Mouse (Mus musculus) heart, embryonic 11.5 days (tissue): ENCODE measurements around the gene Pde4d. TPM values are rescaled to one million over a fixed set of nuclear protein-coding genes. Genes with fewer than 3 reads are reported as not detected.
A peak's percentile ranks its signal among the peaks of the same experiment; 100 is the strongest.

Experiments used
- ATAC-seq: fragments of 200-750 bp; cut with Nextera tagmentation; replicated peaks from 2 replicates; pipeline ENCODE4 v1.8.0; 2017; ENCODE audit warnings: moderate library complexity; ENCODE audit not compliant: insufficient number of reproducible peaks, low FRiP score, low TSS enrichment
- H3K27ac ChIP-seq: fragments of 300-500 bp; sonication (generic); 2 replicates; pipeline ENCODE4 v1.5.1; 2014; ENCODE audit warnings: mild to moderate bottlenecking, low read depth, low read length
- H3K27me3 ChIP-seq: fragments of 300-500 bp; sonication (generic); 2 replicates; pipeline ENCODE4 v1.6.1; 2014; ENCODE audit warnings: mild to moderate bottlenecking, low read length, mixed read lengths; ENCODE audit not compliant: control insufficient read depth, insufficient read depth
- H3K36me3 ChIP-seq: fragments of 300-500 bp; sonication (generic); 2 replicates; pipeline ENCODE4 v1.6.1; 2014; ENCODE audit warnings: mild to moderate bottlenecking, low read length, moderate library complexity, mixed read lengths; ENCODE audit not compliant: control insufficient read depth, insufficient read depth
- H3K4me1 ChIP-seq: fragments of 300-500 bp; sonication (generic); 2 replicates; pipeline ENCODE4 v1.6.1; 2014; ENCODE audit warnings: low read length; ENCODE audit not compliant: control insufficient read depth, insufficient read depth
- H3K4me2 ChIP-seq: fragments of 300-500 bp; sonication (generic); 2 replicates; pipeline ENCODE4 v1.6.1; 2014; ENCODE audit warnings: mild to moderate bottlenecking, moderate library complexity
- H3K4me3 ChIP-seq: fragments of 300-500 bp; sonication (generic); 2 replicates; pipeline ENCODE4 v1.5.1; 2014; ENCODE audit warnings: low read depth, low read length
- H3K9ac ChIP-seq: fragments of 300-500 bp; sonication (generic); 2 replicates; pipeline ENCODE4 v1.6.1; 2014; ENCODE audit warnings: mild to moderate bottlenecking, low read depth, low read length, moderate library complexity
- H3K9me3 ChIP-seq: fragments of 300-500 bp; sonication (generic); replicated peaks from 2 replicates; pipeline ENCODE4 v1.6.1; 2016; ENCODE audit warnings: low read length; ENCODE audit not compliant: control insufficient read depth
- WGBS: fragments of 180-500 bp; shearing (Covaris S2); extraction: QIAGEN DNeasy Blood & Tissue Kit; methylation state at CpG from one replicate; pipeline ENCODE4 v1.1.7; 2014; ENCODE audit not compliant: insufficient replicate concordance; 5-methylcytosine and 5-hydroxymethylcytosine counted together
- polyA plus RNA-seq: library from polyadenylated mRNA; unstranded; fragments of >200 nt; fragmentation: Nextera tagmentation; extraction: Ambion mirVana; gene quantifications from 2 replicates; pipeline ENCODE4 v1.2.1, GENCODE M21; 2014

Gene Pde4d
- polyA plus RNA-seq, 1 experiment from 2014 or later = 27.8 TPM

DNA sequence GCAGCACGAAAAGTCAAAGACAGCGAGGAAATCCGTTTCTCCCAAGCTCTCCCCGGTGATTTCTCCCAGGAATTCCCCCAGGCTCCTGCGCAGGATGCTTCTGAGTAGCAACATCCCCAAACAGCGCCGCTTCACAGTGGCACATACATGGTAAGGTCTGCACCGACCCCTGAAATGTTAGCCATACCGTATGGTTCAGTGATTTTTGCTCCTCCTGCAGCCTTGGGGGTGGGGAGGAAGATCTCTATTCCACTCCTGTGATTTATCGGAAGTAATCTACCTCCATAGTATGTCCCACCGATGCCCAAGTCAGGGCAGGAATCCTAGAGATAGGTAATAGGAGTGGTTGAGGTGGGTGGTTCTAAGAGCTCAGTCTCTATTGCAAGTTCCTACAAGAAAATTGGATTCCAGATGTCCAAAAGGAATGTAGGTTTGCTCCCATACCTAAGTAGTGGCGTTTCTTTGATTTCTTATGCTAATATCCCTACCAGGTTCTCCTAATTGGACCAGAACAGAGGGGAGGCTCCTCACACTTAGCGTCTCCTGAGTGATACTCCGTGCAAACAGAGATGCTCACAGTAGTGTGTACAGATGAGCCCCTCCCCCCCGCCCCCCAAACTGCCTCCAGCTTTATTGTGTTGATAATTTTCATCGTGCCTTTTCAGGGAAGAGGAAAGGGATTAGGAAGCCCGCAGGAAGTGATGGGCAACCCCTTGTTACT lies 811.2 kb downstream of the Pde4d start:
- Histone ChIP-seq H3K4me2 (peak overlapping the region; percentile 79), H3K27ac (peak overlapping the region; percentile 85; the same call in 1 of the 2 replicates), H3K9me3 (no peaks in the 10 kb centered on the region), H3K36me3 (no peaks in the 10 kb centered on the region), H3K4me1 (no peaks in the 10 kb centered on the region; the same call in 1 of the 2 replicates), H3K9ac (peak overlapping the region; percentile 81), H3K4me3 (peak overlapping the region; percentile 59), H3K27me3 (no peaks in the 10 kb centered on the region)
- 0 out of 2 replicates have a peak, but pooled peaks have one; percentile 39 for ATAC-seq
- 3% methylated on average over 17 of the region's 17 CpGs for WGBS

DNA sequence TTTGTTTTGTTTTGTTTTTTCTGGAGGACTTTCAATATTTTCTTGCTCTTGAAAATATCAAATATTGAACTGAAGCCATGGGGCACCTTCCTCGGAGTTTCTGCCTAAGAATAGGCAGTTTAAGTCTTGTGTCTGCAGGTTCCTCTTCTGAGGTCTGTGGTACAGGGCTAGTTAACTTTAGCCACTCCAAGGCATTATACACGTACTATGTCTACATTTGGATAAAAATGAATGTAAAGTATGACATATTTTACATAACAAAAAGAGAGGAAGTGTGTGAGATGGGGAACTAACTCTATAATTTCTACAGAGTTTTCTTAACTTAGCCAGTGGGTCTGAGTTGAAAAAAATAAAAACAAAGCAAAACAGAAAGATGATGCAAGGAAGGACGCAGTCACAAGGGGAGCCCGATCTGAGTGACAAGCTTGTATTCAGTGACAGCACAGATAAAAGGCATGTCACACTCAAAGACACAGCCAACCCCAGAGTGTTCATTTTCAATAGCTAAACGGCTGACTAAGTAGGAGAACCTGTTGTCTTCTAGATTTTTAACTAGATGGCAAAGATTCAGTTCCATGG lies 812.0 kb downstream of the Pde4d start:
- H3K9ac ChIP-seq = no peak overlapping the region
- H3K4me3 ChIP-seq = peak overlapping the region; percentile 59; the same call in 1 of the 2 replicates
- H3K36me3 ChIP-seq = no peaks in the 10 kb centered on the region
- peak overlapping the region; percentile 79 for H3K4me2 ChIP-seq
- no peaks in the 10 kb centered on the region for H3K27me3 ChIP-seq
- H3K4me1 ChIP-seq = no peaks in the 10 kb centered on the region; the same call in 1 of the 2 replicates
- WGBS = 35% methylated on average over 5 of the region's 5 CpGs
- no peaks in the 10 kb centered on the region for H3K9me3 ChIP-seq
- ATAC-seq = no peak
- H3K27ac ChIP-seq = no peak overlapping the region

DNA sequence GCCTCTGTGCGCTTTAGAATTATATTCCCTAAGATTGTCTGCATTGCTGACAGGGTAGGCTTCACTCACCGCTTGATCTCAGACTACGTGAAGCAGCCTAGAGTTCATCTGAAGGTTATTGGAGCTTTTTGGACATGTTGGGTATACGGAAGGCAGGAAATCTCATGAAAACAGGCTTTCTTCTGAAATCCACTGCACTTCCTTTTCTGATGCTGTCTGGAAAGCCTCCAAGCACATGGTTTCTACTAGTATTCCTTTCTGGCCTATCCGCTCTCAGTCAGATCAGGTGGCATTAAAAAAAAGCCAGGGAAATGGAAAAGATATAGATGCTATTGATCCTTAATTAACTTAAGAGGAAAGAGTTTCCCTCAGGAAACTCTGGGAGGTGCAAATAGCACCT lies 812.8 kb downstream of the Pde4d start:
- Histone ChIP-seq H3K9me3 (no peaks in the 10 kb centered on the region), H3K9ac (no peak overlapping the region), H3K4me3 (peak overlapping the region; percentile 59; the same call in 1 of the 2 replicates), H3K4me2 (peak overlapping the region; percentile 79), H3K4me1 (no peaks in the 10 kb centered on the region; the same call in 1 of the 2 replicates), H3K27ac (no peak overlapping the region), H3K27me3 (no peaks in the 10 kb centered on the region), H3K36me3 (no peaks in the 10 kb centered on the region)
- 68% methylated on average over 5 of the region's 5 CpGs for WGBS
- no peak for ATAC-seq

DNA sequence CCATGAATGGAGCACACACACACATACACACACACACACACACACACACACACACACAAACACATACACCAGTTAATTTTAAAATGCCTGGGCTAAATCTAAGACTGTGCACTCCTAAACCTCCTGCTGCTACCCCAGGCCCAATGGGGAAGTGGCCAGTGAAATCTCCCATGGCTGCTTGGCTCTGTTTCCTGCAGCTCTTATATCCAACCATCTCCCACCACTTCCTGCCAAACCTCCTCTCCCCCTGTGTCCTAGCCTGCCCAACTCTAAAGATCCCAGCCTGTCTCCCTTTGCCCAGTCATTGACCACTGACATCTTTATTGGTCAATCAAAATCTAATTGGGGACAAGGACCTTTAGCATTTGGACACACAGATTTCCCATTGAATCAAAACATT lies 814.1 kb downstream of the Pde4d start:
- Histone ChIP-seq H3K27me3 (no peaks in the 10 kb centered on the region), H3K4me1 (no peaks in the 10 kb centered on the region; the same call in 1 of the 2 replicates), H3K4me3 (no peak overlapping the region), H3K36me3 (no peaks in the 10 kb centered on the region), H3K9ac (no peak overlapping the region), H3K27ac (no peak overlapping the region), H3K9me3 (no peaks in the 10 kb centered on the region), H3K4me2 (no peak overlapping the region)
- ATAC-seq = no peak

DNA sequence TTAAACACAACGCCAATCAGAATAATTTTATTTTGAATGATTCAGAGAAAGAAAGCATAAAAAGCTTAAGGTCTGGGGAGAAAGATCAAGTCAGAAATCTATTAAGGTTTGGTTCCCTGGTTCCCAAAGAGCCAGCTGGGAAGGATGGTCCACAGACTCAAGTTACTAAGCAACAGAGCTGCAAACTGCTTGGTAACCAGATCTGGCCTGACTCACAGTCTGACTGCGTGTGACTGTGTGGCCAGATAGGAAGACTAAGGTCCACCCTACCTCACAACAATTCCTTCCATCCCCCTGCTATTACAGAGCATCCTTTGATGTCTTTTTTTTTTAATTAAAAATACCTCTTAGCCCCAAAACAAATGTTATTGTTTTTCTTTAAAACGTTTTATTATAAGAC lies 818.5 kb downstream of the Pde4d start:
- ATAC-seq = no peak
- Histone ChIP-seq H3K9me3 (no peaks in the 10 kb centered on the region), H3K36me3 (no peaks in the 10 kb centered on the region), H3K9ac (no peak overlapping the region), H3K4me1 (no peaks in the 10 kb centered on the region), H3K4me3 (no peak overlapping the region), H3K27ac (no peak overlapping the region), H3K4me2 (no peak overlapping the region), H3K27me3 (no peaks in the 10 kb centered on the region)
- WGBS = 58% methylated on average over 3 of the region's 3 CpGs

DNA sequence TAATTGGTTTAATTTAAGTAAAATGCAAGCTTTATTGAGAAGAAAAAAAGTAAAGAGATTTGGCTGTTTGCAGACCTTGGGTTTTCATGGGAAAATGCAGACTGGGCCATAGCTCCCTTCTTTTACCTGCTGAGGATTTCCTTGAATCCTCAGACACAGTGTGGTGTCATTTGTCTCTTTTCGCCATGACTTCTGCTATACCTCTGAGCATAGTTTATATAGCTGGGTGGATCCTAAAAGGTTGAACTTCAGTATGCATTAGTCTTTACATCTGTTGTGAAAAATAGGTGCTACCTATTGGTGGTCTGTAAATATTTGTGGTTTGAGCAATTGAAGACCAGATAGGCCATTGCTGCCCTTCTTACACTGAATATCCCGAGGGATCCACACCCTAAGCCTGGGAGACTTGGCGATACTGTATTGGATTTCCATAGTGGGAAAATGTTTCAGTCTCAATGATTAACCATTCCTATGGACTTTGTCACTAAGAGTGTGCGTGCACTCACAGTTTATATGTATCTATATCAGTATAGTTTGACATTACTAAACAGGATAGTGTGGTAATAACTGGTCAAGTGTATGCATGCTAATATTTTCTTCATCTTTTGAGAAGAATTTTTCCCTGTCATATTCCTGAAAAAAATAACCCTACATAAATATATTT lies 819.0 kb downstream of the Pde4d start:
- no peak for ATAC-seq
- no peak overlapping the region for H3K4me2 ChIP-seq
- no peaks in the 10 kb centered on the region for H3K4me1 ChIP-seq
- H3K9me3 ChIP-seq = no peaks in the 10 kb centered on the region
- H3K9ac ChIP-seq = no peak overlapping the region
- H3K36me3 ChIP-seq = no peaks in the 10 kb centered on the region
- H3K27ac ChIP-seq = no peak overlapping the region
- WGBS = 88% methylated on average over 4 of the region's 4 CpGs
- H3K27me3 ChIP-seq = no peaks in the 10 kb centered on the region
- no peak overlapping the region for H3K4me3 ChIP-seq

DNA sequence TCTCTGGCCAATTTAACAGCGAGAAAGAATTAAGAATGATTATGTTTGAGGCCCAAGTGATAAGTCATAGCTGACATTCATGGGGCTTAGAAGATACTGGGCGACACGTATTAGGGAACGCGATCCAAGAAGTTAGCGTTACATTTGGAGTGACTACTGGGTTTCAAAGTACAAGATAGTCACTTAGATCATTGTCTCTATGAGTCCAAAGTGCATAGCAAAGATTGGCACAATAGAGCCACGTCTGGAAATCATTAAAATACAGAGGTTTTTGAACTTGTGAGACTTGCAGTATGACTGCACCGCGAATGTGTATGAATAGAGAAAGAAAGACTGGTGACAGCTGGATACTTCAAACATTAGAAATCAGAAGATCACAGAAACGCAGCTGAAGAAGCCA lies 825.1 kb downstream of the Pde4d start:
- H3K9ac ChIP-seq = no peak overlapping the region
- no peak overlapping the region for H3K27ac ChIP-seq
- H3K4me1 ChIP-seq = no peaks in the 10 kb centered on the region
- H3K9me3 ChIP-seq = peaks cover 5% of the 10 kb centered on the region; the same call in 1 of the 2 replicates
- H3K4me2 ChIP-seq = no peak overlapping the region
- ATAC-seq = no peak
- WGBS = 90% methylated on average over 10 of the region's 10 CpGs
- H3K36me3 ChIP-seq = no peaks in the 10 kb centered on the region
- no peak overlapping the region for H3K4me3 ChIP-seq
- no peaks in the 10 kb centered on the region for H3K27me3 ChIP-seq

DNA sequence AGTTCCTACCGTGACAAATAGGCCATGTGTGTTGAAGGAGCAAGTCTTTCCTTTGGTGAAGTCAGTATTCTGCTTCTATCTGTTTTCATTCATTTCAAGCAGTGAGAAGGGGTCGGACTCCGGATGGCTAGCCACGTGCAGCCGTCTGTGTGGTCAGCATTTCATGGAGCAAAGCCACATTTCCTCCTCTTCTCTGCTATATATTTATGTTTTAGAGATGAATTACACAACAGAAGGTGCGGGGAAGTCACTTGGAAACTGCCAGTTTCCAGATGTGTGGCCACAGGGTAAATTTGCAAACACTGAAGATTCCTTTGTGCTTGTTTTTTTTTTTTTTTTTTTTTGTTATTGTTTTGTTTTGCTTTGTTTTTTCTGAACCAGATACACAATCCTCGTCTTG lies 828.0 kb downstream of the Pde4d start:
- no peaks in the 10 kb centered on the region for H3K36me3 ChIP-seq
- no peak overlapping the region for H3K4me2 ChIP-seq
- H3K4me1 ChIP-seq = no peaks in the 10 kb centered on the region
- 66% methylated on average over 7 of the region's 7 CpGs for WGBS
- ATAC-seq = no peak
- no peak overlapping the region for H3K4me3 ChIP-seq
- no peaks in the 10 kb centered on the region for H3K27me3 ChIP-seq
- H3K9me3 ChIP-seq = peaks cover 5% of the 10 kb centered on the region; the same call in 1 of the 2 replicates
- H3K9ac ChIP-seq = no peak overlapping the region
- H3K27ac ChIP-seq = no peak overlapping the region
